Mouse (Mus musculus): Measurements from ENCODE around the gene Zfp108.

Zfp108 gene

DNA sequence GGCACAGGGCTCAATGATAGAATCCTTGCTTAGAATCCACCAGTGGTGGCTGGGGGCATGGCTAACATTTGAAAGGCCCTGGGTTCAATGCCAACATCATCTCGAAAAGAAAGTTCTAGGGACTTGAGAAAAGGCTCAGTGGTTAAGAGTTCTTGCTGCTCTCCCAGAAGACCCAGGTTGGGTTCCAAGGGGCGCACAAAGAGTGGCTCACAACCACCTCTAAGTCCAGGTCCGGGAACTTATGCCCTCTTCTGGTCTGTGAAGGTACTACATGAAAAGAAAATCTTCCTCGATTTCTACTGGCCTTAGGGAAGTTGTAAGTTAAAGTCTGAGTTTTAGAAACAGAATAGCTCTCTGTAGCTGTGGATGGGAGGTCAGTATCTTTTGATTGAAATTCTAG lies 31.5 kb downstream of the Zfp108 start:
- no peak for DNase-seq (ENCODE audit: low read depth)

DNA sequence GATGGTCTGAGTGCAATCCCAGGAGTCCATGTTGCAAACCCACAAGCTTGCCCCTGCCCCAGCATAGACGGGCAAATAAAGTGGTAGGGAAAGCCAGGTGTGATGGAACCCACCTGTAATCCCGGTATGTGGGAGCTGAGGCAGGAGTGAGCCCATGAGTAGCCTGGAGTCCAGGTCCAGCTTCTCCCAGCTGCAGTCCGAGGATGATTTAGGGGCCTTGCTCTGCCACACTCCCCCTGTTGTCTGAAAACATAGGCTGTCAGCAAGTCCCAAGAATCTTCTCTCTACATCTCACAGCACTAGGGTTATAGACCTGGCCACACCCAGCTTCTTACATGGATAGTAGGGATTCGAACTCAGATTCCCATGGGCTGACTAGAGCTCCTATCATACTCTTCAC lies 32.3 kb downstream of the Zfp108 start:
- DNase-seq (ENCODE audit: low read depth) = no peak

DNA sequence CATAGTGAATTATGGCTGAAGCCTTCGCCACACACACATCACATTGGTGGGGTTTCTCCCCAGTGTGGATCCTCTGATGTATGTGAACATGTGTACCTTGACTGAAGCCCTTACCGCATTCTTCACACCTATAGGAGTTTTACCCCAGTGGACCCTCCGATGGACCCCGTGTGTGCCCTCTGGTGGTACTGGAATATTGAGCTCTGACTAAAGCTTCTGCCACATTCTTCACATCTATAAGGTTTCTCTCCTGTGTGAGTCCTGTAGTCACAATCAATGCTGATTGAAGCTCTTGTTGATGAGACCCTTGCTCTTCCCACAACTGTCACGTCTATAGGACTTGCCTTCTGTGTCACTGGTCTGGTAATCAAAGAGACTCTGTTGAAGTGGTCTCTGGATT lies 33.1 kb downstream of the Zfp108 start:
- DNase-seq (ENCODE audit: low read depth) = peak; percentile 22

DNA sequence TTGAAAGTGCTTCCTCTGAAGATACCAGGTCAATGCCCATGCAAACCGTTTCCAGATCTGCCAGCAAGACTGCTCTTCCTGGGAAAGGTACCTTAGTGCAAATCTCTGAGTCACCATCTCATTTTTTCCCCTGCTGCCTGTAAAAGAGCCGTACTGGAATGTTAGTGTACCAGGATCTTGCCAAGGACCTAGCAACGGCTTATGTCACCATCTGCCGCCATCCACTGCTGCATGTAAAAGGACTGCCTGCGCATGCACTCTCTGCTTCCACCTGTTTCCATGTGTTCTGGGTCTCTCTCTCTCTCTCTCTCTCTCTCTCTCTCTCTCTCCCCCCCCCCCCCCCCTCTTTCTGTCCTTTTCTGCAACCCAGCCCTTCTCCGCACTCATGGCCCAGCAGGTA lies 33.9 kb downstream of the Zfp108 start:
- no peak for DNase-seq (ENCODE audit: low read depth)

DNA sequence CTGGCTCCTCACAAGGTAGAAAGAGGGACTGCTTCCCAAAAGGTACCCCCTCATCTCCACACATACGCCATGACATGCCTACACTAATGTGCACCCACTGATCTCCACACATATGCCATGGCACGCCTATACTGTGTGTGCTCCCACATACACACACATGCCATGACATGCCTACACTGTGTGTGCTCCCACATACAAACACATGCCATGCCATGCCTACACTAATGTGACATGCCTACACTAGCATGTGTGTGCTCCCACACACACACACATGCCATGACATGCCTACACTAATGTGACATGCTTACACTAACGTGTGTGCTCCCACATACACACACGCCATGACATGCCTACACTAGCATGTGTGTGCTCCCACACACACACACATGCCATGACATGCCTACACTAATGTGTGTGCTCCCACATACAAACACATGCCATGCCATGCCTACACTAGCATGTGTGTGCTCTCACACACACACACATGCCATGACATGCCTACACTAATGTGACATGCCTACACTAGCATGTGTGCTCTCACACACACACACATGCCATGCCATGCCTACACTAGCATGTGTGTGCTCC lies 35.6 kb downstream of the Zfp108 start:
- no peak for DNase-seq (ENCODE audit: low read depth)

DNA sequence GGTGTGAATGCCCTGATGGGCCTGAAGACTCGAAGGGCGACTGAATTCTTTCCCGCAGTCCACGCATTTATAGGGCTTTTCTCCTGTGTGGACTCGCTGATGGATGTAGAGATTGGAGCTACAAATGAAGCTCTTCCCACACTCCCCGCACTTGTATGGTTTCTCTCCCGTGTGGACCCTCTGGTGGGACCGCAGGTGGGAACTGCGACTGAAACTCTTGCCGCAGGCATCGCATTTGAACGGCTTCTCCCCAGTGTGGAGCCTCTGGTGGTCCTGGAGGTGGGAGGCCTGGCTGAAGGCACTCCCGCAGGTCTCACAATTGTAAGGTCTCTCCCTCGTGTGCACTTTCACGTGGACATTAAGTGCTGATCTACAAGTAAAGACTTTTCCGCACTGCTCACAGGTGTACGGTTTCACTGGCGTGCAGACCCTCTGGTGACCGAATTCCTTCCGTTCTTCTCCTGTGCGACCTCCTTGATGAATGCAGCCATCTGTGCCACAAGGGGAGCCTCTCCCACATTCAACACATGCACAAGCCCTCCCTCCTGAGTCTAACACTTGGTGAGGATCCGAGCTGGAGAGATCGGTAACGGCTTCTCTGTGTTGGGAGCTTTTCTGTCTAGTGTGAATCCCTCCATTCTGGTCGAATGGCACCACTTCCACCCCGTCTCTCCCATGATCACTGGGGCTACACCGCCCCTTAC lies 36.9 kb downstream of the Zfp108 start:
- no peak for DNase-seq (ENCODE audit: low read depth)

DNA sequence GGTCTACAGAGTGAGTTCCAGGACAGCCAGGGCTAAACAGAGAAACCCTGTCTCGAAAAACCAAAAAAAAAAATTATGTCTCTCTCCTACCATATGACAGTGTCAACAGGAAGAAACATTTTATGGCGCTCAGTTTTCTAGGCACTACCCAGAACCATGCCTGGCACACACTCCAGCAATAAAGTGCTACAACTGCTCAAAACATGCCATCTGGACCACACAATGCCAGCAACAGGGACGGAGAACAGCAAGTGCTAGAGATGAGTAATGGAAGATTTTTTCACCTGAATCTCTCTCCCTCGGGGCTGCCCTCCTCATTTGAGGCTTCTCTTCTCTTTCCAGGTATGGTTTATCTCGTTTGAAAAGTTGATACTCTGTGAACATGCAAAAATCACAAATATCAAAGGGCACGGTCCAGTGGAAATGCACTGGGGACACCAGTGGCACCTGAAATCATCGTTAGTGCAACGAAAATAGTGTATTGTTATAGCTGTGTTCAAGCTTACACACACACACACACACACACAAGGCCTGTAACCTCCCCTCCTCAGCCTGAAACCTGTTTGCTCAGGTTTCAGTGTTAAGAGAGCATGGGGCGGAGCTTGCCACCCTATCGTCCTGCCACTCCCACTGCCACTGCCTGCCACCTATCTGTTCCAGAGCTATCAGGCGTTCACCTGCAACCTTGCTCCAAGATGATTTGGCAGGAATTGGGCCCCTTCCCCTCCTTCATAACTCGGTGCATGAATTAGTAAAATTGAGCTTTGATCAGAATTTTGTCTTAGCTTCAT lies 38.7 kb downstream of the Zfp108 start:
- DNase-seq (ENCODE audit: low read depth) = no peak

DNA sequence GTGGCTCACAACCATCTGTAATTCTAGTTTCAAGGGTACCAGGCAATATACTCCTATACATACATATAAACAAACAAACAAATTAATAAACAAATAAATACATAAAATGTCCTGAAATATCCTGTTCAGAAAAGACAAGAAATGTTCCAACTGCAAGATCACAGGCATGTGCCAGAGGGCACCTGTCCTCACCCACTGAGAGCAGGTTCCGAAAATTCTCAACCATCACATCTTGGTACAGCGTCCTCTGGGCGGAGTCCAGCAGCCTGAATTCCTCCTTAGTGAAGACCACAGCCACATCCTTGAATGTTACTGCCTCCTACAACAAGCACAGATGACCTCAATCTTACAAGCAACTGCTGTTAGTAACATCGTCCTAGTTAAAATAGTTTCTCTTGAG lies 40.2 kb downstream of the Zfp108 start:
- DNase-seq (ENCODE audit: low read depth) = no peak

DNA sequence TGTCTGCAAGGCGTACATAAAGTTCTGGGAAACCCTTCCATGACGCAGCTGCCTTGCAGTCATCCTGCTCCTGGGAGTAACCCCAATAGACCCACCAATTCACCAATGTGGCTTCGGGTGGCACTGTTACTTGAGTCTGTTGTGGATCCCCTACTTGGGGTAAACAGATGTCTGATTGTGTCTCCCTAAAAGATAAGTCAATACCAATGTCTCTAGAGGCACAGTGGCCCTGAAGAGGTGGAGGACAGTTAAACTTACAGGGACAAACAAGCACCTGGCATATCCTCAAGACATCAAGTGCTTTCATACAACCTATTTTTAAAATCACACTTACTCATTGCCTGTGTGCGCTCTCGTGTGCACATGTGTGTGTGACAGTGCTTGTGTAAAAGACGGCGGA lies 40.8 kb downstream of the Zfp108 start:
- DNase-seq (ENCODE audit: low read depth) = no peak

DNA sequence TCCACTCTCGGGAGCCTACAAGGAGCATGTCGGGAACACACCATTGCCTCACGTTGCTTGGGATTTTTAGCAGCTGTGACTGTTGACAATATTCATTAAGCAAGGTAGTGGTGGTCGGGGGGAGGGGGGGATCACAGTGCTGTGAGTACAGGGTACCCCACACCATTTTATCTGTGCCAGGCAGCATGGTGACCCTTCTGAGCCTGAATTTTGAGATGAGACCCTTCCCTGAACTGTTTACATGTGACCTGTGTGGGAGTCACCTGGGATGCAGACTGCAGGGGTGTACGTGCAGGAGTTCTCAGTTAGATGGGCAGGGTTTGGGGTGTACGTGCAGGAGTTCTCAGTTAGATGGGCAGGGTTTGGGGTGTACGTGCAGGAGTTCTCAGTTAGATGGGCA lies 41.8 kb downstream of the Zfp108 start:
- DNase-seq (ENCODE audit: low read depth) = no peak

DNA sequence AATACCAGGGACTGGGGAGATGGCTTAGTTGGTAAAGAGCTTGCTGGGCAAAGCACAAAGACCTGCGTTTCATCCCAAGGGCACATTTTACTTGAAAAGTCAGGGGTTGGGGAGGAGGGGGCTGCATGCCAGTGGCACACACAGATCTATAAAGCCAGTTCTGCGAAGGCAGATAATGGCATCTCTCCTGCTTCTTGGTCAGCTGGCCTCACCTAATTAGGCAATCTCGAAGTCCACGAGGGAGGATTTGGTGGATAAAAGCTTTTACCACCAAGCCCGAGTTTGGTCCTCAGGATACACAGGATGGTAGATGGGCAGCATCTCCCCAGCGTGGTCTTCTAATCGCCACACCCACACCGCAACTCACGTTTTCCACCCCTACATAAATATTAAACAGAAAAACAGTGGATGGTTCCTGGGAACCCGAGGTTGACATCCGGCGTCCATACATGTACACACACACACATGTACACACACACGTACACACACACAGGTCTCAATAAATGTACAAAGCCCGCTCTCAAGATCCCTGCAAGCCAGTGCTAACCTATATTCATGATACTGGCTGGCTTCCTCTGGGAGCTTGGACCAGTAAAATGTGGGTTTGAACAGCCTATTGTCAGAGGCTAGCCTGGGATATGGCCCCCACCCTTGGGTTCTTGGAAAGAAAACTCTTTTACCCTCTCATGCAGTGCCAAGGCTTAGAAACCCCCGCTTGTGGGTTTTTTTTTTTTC lies 42.9 kb downstream of the Zfp108 start:
- no peak for DNase-seq (ENCODE audit: low read depth)

DNA sequence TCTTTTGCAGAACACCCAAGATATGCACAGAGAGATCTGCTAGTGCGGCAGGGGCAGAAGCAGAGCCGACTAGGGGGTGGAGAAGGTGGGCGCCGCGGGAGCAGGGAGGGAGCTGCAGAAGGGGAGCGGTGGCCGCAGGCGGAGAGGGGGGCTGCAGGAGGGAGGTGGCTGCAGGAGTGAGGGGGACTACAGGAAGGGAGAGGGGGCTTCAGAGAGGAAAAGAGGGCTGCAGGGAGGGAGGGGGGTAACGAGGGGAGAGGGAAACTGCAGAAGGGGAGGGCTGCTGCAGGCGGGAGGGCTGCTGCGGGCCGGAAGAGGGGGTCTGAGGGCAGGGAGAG lies 44.0 kb downstream of the Zfp108 start:
- no peak for DNase-seq (ENCODE audit: low read depth)

DNA sequence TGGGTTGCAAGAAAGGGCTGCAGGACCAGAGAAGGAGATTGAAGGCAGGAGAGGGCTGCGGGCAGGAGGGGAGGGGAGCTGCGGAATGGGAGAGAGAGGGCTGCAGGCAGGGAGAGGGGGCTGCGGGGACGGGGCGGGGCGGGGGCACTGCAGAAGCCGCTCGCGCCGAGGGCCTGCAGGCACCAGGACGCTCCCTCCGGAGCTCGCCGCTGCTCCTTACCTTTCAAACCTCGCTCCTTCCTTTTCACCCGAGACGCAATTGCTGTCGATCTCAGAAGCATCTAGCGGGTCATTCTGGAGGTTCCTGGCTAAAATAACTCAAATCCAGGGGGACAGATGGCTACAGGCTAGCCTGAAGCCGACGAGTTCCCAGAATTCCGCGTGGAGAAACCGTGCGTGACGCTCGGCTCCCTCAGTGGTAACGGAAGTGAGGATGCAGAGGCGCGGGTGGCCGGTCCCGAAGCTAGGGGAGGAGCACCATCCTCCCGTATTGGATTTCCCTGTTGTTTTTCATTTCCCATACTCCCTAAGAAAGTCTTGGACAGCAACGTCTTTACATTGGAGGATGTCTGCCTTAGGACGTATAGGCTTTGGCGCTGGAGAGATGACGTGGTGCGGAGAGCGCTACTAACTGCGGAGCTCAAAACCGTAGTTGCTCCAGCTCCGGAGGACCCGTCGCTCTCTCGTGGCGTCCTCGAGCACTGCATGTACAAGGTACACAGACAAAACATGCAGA lies 44.5 kb downstream of the Zfp108 start:
- peak; percentile 82 for DNase-seq (ENCODE audit: low read depth)

DNA sequence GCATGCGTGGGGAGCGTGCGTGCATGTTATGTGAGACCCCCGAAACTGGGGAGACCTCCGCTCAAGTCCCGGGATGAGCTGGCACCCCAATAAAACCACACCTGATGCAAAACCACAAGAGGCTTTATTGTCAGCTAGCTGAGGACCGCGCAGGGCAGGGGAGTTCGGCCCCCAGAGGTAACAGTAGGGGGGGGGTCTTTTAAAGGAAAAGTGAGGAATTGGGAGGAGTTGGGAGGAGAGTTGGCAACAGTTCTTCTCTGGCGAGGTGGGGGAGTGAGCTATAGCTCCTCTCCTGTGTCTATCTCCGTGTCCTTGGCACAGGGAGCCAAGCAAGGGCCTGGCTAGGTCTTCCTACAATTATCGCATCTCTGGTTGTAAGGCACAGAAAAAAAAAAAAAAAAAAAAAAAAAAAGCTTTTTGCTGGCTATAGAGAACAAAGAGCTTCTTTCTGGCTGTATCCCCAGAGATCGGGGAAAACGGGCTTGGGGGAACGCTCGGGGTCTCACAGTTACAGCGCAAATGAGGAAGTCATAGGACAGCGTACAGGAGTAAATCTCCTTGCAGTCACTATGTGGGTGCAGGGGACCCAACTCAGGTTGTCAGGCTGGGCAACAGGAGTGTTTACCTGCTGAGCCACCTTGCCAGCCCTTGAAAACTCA lies 45.4 kb downstream of the Zfp108 start:
- no peak for DNase-seq (ENCODE audit: low read depth)

DNA sequence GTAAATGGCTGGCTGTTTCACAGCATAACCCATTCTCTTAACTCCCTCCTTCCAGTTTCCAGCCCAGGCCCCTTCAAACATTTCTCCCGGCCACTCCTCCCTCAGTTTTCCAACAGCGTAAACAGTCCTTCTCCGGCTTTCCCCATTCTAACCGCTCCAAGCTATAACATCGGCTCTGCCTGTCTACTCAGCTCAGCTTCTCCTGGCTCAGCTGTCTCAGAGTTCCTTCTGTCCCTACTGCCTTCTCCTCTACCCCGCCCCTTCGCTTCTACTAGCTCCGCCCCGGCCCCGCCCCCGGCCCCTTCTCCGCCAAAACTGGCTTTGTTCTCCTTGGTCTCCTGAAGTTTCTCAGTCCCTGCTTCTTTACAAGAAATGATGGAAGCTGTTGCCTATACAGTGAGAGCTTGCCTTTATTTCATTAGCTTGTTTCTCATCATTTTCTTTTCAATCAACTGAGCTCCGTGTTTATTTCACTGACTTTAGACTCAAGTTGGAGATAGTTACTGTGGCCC lies 46.2 kb downstream of the Zfp108 start, which contains the start of gene Zfp61:
TSS of gene Zfp61 (minus strand) at position 462 of the 512 bp plus-strand sequence.
- peak; percentile 18 for DNase-seq (ENCODE audit: low read depth)
